Mouse (Mus musculus) embryonic facial prominence, embryonic 11.5 days (tissue): Measurements from ENCODE around the gene Adgre5. TPM values are rescaled to one million over a fixed set of nuclear protein-coding genes. Genes with fewer than 3 reads are reported as not detected.
A peak's percentile ranks its signal among the peaks of the same experiment; 100 is the strongest.

Source experiments
- ATAC-seq: fragments of 200-750 bp; cut with Nextera tagmentation; replicated peaks from 2 replicates; pipeline ENCODE4 v1.8.0; 2017; ENCODE audit warnings: low read depth; ENCODE audit not compliant: insufficient number of reproducible peaks, low FRiP score, low TSS enrichment
- DNase-seq: peaks from one replicate; pipeline ENCODE4 v3.0.0-alpha.2; 2015; ENCODE audit warnings: low spot score
- H3K27ac ChIP-seq: fragments of 300-500 bp; sonication (generic); replicated peaks from 2 replicates; pipeline ENCODE4 v1.5.1; 2014; ENCODE audit warnings: mild to moderate bottlenecking, low read depth, low read length, control low read depth
- H3K27me3 ChIP-seq: fragments of 300-500 bp; sonication (generic); 2 replicates; pipeline ENCODE4 v1.6.1; 2014; ENCODE audit warnings: mild to moderate bottlenecking, low read length, moderate library complexity, mixed read lengths; ENCODE audit not compliant: control insufficient read depth, insufficient read depth
- H3K36me3 ChIP-seq: fragments of 300-500 bp; sonication (generic); replicated peaks from 2 replicates; pipeline ENCODE4 v1.6.1; 2014; ENCODE audit warnings: low read depth, mild to moderate bottlenecking, low read length, moderate library complexity, mixed read lengths; ENCODE audit not compliant: control insufficient read depth, insufficient read depth
- H3K4me1 ChIP-seq: fragments of 300-500 bp; sonication (generic); 2 replicates; pipeline ENCODE4 v1.6.1; 2014; ENCODE audit warnings: low read length, mixed read lengths; ENCODE audit not compliant: control insufficient read depth, insufficient read depth
- H3K4me2 ChIP-seq: fragments of 300-500 bp; sonication (generic); 2 replicates; pipeline ENCODE4 v1.6.1; 2014; ENCODE audit warnings: low read depth, mild to moderate bottlenecking, control low read depth, low read length, moderate library complexity
- H3K4me3 ChIP-seq: fragments of 300-500 bp; sonication (generic); 2 replicates; pipeline ENCODE4 v1.5.1; 2014; ENCODE audit warnings: low read depth, low read length, control low read depth
- H3K9ac ChIP-seq: fragments of 300-500 bp; sonication (generic); replicated peaks from 2 replicates; pipeline ENCODE4 v1.6.1; 2014; ENCODE audit warnings: mild to moderate bottlenecking, control low read depth, low read length
- H3K9me3 ChIP-seq: fragments of 300-500 bp; sonication (generic); replicated peaks from 2 replicates; pipeline ENCODE4 v1.6.1; 2016; ENCODE audit warnings: mild to moderate bottlenecking, low read length, inconsistent platforms, mixed read lengths; ENCODE audit not compliant: control insufficient read depth
- WGBS: fragments of 180-500 bp; shearing (Covaris S2); extraction: QIAGEN DNeasy Blood & Tissue Kit; methylation state at CpG from one replicate; pipeline ENCODE4 v1.1.7; 2014; 5-methylcytosine and 5-hydroxymethylcytosine counted together
- polyA plus RNA-seq: library from polyadenylated mRNA; unstranded; fragments of >200 nt; fragmentation: Nextera tagmentation; extraction: Ambion mirVana; gene quantifications from 2 replicates; pipeline ENCODE4 v1.2.1, GENCODE M21; 2014

Adgre5 gene
- 19.0 and 22.1 TPM in 2 replicates for polyA plus RNA-seq

DNA sequence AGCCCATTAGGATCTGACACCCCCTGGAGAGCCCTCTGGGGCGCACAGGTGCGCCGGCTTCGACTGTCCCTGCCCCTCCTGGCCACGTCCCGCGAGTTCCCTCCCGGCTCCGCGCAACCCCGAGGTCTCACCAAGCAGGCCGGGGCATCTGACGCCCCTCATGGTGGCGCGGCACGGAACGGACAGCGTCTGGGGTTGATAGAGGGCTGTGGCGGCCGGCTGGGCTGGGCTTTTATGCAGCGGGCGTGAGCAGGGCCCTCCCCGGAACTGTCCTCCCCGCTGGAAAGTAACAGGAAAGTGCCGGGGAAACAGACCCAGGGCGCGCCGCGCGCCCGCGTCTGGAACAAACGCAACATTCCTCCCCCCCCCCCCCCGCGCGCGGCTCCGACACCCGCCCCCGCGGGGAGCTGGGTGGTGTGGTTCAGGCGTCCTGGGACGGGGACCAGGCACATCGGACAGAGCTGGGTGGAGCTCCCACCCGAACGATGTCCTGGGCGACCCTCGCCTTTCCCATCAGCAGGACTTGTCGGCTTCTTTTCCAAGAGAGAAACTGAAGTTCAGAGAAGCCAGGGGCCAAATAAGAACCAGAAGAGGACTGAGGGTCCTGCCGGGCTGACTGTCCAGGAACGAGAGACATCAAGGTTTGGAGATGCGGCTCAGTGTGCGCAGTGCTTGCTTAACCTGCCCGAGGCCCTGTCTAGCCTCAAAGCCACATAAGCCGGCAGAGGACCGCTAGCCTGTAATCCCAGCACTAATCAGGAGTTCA is at the start of gene Adgre5:
TSS of gene Adgre5 (minus strand) at position 351 of the 766 bp plus-strand sequence.
- Histone ChIP-seq H3K36me3 (no peaks in the 10 kb centered on the region), H3K27me3 (peaks cover 2% of the 10 kb centered on the region; the same call in 1 of the 2 replicates), H3K27ac (no peak within 1 kb of the TSS; the same call in 1 of the 2 replicates), H3K4me1 (no peaks in the 10 kb centered on the region; the same call in 1 of the 2 replicates), H3K9ac (peak within 1 kb of the TSS; percentile 74), H3K9me3 (no peaks in the 10 kb centered on the region), H3K4me2 (peak within 1 kb of the TSS; percentile 84), H3K4me3 (peak within 1 kb of the TSS; percentile 47)
- ATAC-seq (peak; percentile 45; the same call in 1 of the 2 replicates), DNase-seq (peak; percentile 68)
- 2% methylated on average over 50 of the region's 56 CpGs for WGBS

DNA sequence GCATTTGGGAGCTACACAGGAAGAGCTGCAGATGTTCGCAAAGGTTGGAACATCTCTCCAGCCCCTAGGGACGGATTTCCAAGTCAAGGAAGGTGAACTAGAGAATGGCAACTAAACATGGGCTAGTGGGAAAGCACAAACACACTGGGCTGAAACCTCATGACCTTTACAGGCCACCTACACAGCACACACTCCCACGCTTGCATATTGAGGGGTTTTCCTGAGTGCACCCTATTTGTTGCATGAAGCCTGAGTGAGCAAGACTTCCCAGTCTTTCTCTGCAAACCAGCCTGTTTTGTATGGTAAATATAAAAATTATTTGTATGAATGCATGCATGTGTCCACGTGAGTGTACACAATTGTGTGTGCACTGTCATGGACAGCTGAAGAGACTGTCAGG is 48.7 kb upstream of the Adgre5 start:
- 72% methylated on average over 4 of the region's 4 CpGs for WGBS

DNA sequence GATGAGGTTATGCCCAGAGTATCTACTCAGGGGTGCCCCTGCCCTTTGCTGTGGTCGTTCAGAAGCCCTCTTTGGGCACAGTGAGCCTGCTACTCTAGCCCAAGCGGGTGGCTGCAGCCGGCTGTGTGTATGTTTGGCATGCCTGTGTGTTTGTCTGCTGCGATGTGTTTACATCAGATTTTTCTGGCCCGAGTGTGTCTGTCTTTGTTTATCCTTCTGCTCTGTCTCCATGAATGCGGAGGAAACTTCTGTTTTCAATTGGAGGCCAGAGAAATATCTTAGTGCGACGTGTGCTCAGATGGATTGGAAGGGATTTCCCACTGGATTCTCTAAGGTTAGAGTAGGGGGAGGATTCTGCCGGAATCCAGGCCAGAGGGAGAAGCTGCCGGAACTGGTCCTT is 43.9 kb upstream of the Adgre5 start:
- Histone ChIP-seq H3K4me3 (no peak overlapping the region), H3K9me3 (no peaks in the 10 kb centered on the region), H3K9ac (no peak overlapping the region), H3K4me1 (no peaks in the 10 kb centered on the region), H3K27ac (no peak overlapping the region), H3K27me3 (no peaks in the 10 kb centered on the region), H3K36me3 (no peaks in the 10 kb centered on the region), H3K4me2 (no peak overlapping the region)
- WGBS: 54% methylated on average over 10 of the region's 10 CpGs
- no peak for DNase-seq
- ATAC-seq: no peak

More for the DNA sequence above, 48.7 kb upstream of the Adgre5 start:
- Histone ChIP-seq H3K4me2 (no peak overlapping the region), H3K4me1 (no peaks in the 10 kb centered on the region), H3K27ac (no peak overlapping the region), H3K27me3 (no peaks in the 10 kb centered on the region), H3K9ac (no peak overlapping the region), H3K4me3 (no peak overlapping the region), H3K36me3 (no peaks in the 10 kb centered on the region), H3K9me3 (no peaks in the 10 kb centered on the region)
- ATAC-seq (no peak), DNase-seq (no peak)

DNA sequence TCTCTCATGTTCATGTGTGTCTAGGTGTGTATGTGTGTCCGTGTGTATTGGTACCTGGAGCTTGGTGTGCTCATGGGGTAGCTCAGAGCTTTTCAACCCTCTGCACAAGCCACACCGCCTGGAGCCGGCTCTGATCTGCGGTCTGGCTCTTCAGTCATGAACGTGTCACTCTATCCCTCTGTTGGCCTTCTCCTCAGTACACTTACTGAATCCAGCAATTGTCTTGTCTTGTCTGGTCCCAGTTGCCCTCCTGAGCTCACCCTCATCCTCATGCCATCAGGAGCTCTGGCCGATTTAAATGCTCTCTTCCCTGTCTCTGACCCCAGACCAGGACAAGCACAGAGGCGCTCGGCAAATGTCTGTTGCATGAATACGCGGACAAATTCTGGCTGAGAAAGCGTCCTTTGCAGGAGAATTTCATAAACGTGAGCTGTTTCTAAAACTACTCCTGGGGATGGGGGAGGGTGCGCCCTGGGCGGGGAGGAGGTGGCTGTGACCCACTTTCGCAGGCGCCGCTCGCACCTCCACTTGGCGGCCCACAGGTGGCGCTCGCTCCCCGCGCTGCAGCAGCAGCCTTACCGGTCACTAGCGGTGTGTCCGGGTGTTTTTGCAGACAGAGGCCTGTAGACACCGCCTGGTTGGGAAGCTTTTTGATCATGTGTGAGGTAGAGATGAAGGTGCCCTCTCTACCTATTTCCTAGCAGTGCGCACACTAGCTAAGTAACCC is 41.9 kb upstream of the Adgre5 start:
- no peaks in the 10 kb centered on the region for H3K27me3 ChIP-seq

DNA sequence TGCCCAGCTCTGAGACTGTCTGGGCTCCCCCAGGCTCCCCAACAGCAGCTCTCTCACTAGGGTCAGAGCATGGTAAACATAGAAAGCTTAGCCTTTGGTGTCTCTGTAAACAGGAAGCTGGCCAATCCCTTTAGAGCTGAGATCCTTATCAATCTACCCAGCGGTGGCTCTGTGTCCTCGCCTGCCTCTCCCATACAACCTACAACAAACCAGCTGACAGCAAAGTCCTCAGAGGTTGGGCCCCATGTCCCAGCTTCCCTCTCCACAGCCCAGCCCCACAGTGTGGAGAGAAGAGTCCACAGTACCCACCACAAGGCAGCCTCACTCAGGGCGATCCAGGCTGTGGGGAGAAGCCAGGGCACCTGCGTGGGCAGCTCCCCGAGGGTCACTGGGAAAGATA is 38.5 kb upstream of the Adgre5 start:
- 59% methylated on average over 5 of the region's 5 CpGs for WGBS
- Histone ChIP-seq H3K27me3 (no peaks in the 10 kb centered on the region), H3K4me1 (no peaks in the 10 kb centered on the region), H3K27ac (no peak overlapping the region), H3K4me2 (no peak overlapping the region), H3K4me3 (no peak overlapping the region), H3K9ac (no peak overlapping the region), H3K9me3 (no peaks in the 10 kb centered on the region), H3K36me3 (no peaks in the 10 kb centered on the region)
- no peak for DNase-seq
- no peak for ATAC-seq

More for the DNA sequence above, 41.9 kb upstream of the Adgre5 start:
- Histone ChIP-seq H3K36me3 (no peaks in the 10 kb centered on the region), H3K4me3 (no peak overlapping the region), H3K9ac (no peak overlapping the region), H3K9me3 (no peaks in the 10 kb centered on the region), H3K4me2 (no peak overlapping the region), H3K27ac (no peak overlapping the region), H3K4me1 (no peaks in the 10 kb centered on the region)
- DNase-seq: peak; percentile 82
- 13% methylated on average over 28 of the region's 28 CpGs for WGBS
- peak; percentile 76 for ATAC-seq

DNA sequence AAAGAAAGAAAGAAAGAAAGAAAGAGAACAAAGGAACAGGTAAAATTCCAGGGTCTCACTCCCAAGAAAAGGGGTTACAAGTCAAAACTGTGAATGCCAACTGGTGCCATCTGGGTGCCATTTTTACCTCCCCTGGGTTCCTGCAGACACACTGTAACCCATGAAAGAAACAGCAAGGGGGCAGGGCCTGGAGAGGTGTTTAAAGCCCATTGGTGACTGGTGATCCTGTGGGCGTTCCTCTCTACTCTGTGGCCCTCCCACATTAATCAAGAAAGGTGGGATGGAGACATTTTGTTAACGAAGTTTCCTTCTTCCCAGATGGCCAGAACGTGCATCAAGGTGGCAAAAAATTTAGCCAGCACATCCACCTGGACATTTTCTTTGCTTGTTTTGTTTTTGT is 36.9 kb upstream of the Adgre5 start:
- no peak overlapping the region for H3K4me3 ChIP-seq
- no peaks in the 10 kb centered on the region for H3K36me3 ChIP-seq
- DNase-seq (no peak), ATAC-seq (no peak)
- H3K27ac ChIP-seq: no peak overlapping the region
- H3K9ac ChIP-seq: no peak overlapping the region
- H3K4me2 ChIP-seq: no peak overlapping the region
- H3K4me1 ChIP-seq: no peaks in the 10 kb centered on the region
- H3K9me3 ChIP-seq: no peaks in the 10 kb centered on the region
- H3K27me3 ChIP-seq: no peaks in the 10 kb centered on the region
- WGBS: 62% methylated on average over 3 of the region's 3 CpGs

DNA sequence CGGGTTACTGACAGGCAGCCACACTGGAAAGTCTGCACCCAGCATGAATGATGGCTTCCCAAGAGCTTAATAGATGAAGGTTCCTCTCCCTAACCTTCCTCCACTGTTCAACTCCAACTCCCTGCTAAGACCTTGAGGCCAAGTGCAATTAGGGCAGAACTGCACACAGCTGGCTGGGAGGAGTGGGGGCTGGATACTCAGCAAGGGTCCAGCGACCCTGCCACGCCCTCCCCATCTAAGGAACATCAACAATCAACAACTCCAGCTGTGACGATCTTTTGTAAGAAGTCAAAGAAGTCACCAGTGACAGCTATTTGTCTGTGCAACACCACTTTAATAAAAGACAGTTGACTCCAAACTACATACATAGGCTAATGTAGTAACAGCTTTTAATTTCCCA is 35.5 kb upstream of the Adgre5 start:
- Histone ChIP-seq H3K9ac (no peak overlapping the region), H3K4me3 (no peak overlapping the region), H3K27ac (no peak overlapping the region), H3K4me1 (no peaks in the 10 kb centered on the region), H3K9me3 (no peaks in the 10 kb centered on the region), H3K27me3 (no peaks in the 10 kb centered on the region), H3K4me2 (no peak overlapping the region), H3K36me3 (no peaks in the 10 kb centered on the region)
- WGBS: 36% methylated on average over 4 of the region's 4 CpGs
- no peak for DNase-seq
- no peak for ATAC-seq

DNA sequence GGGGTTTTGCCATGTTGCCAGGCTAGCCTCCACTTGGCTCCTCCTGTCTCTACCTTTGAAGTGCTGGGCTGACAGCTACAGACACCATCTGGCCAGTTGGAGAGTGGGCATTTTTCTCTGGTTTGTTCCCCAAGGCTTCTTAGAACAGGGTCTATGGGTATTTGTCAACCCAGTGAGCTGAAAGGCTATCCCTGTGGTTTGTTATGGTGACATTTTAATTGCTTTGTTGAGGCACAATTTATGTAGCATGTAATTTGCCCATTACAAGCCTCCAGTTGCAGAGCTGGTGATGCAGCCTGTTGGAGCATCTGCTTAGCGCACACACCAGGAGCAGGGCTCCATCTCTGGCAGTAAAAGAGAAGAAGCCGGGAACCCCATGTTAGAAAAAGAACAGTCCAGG is 33.1 kb upstream of the Adgre5 start:
- DNase-seq: no peak
- Histone ChIP-seq H3K4me2 (no peak overlapping the region), H3K9me3 (no peaks in the 10 kb centered on the region), H3K27ac (no peak overlapping the region), H3K4me3 (no peak overlapping the region), H3K27me3 (no peaks in the 10 kb centered on the region), H3K36me3 (no peaks in the 10 kb centered on the region), H3K4me1 (no peaks in the 10 kb centered on the region), H3K9ac (no peak overlapping the region)
- 83% methylated on average over 2 of the region's 2 CpGs for WGBS
- ATAC-seq: no peak
